Mouse (Mus musculus) 3T3-L1 (cell line): Measurements from ENCODE around the gene Jmjd4.
A peak's percentile ranks its signal among the peaks of the same experiment; 100 is the strongest.

ENCODE experiments used
- DNase-seq: peaks from one replicate; pipeline ENCODE4 v3.0.0-alpha.2; 2015; ENCODE audit warnings: low read depth, low spot score

Jmjd4 gene

DNA sequence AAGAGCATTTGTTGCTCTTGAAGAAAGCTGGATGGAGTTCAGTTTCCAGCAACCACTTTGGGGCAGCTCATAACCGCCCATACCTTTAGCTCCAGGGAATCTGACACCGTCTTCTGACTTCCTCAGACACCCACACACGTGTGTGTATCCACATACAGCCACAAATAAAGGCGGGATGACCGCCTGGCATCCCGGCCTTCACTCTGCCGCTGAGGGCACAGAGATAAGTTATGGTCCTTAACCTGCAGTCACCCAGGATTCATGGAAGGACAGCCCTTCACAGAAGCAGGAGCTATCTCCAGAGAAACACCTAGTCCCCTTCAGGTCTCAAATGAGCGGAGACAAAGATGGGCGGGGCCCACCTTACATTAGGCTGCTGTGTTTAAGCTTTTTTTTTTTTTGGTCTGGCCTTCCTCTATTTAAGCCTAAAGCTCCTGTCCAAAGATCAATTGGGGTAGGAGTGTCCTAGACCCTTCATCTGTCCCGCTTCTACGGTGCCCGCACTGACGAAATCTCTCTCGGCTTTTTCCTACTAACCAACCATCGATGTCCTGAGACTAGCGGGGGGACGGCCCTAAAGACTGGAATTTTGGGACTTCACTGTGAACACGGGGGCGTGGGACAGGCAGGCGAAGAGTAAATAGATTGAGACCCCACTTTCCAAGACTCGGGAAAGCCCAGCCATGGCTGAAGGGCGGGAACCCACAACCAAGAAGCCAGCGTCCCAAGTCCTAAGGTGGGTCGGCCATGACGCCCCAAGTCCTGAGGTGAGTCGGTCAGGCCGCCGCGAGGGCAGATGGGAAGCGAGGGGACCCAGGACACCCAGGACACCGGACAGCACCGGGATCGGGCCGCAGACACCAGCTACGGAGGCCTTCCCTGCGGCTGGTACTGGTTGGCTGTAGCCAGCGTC is 21.8 kb downstream of the Jmjd4 start:
- DNase-seq, result peak; percentile 42

- peak; percentile 95 for DNase-seq
Measured at GRCm38 (mm10) chr11:59472326-59472677, 22.5 kb downstream of the Jmjd4 start, which contains the start of gene Zfp867. TSS of gene Zfp867 (minus strand) at chr11:59472474.

- DNase-seq, result peak; percentile 27
Measured at GRCm38 (mm10) chr11:59477240-59477639, 27.4 kb downstream of the Jmjd4 start.

- DNase-seq, result peak; percentile 83
Measured at GRCm38 (mm10) chr11:59483212-59483611, 33.4 kb downstream of the Jmjd4 start.

DNA sequence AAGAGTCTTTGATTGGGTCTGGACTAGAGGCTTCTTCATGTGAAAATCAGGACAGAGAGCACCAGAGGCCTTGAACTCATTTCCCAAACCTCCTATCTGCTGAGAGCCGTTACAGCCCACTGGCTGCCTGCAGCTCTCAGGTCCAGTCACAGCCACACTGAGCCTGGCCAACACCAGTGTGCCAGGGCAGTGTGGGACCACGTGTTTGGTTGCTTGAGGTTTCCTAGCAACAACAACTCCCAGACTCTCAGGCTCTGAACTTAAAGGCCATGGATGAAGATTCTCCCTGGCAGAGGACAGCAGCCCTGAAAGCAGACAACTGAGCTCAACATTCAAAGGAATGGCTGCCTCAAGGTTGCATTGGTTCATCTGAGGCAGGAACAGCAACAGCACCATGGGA is 35.8 kb downstream of the Jmjd4 start:
- no peak for DNase-seq

- no peak for DNase-seq
Measured at GRCm38 (mm10) chr11:59486222-59486621, 36.4 kb downstream of the Jmjd4 start.

- no peak for DNase-seq
Measured at GRCm38 (mm10) chr11:59496672-59497310, 46.9 kb downstream of the Jmjd4 start.

GRCm38 (mm10) chr11:59497747-59498146 is 47.9 kb downstream of the Jmjd4 start:
- no peak for DNase-seq

DNA sequence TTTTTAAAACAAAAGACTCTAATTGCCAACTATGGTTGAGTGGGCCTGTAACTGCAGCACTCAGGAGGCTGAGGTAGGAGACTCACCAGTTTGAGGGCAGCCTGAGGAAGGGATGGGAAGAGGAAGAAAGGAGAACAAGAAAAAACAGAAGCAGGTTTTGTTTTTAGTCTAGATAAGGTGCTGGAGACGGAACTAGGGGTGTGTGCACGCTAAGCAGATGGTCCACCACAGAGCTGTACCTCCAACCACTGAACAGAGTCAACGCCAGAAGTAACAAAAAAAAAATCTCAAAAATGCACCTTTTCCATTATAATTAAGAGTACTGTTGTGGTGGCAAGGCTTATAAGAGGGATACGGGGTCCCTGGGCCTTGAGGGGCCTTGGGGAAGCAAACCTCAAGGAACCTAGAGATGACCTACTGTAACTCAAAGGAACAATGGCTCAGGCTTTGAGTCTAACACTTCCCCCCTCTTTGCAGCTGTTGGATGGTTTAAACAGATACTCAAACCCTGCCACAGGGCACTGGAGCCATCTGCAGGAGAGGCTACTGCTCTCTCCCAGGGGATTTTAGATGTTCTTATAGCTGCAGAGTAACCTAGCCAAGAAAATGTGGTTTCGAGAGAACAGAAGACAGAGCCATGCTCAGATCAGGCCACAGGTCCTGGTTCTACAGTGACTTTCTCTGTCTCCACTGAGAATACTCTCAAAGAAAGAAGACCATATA is 52.3 kb downstream of the Jmjd4 start:
- no peak for DNase-seq

DNA sequence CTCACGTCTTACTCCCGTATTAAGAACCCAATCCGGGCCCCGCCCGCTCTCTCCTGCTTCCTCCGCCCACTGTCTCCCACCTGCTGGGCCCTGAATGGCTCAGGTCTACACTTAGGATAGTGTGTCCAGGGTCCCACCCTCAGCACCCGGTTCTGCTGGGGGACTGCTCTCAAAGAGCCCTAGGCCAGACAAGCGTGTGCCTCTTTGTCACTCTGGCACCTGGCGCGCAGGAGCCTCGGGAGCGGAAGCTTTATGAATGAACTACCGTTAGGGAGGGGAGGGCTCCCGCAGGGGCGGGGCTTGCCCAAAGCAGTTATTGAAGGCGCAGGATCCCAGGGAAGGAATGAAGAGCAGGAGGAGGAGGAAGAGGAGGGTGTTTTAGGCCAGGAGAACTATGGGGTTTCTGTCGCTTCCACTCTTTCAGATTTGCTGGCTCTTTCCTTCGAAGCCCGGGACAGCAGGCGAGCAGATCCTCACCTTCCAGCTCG is 55.5 kb downstream of the Jmjd4 start:
- DNase-seq, result peak; percentile 75

DNA sequence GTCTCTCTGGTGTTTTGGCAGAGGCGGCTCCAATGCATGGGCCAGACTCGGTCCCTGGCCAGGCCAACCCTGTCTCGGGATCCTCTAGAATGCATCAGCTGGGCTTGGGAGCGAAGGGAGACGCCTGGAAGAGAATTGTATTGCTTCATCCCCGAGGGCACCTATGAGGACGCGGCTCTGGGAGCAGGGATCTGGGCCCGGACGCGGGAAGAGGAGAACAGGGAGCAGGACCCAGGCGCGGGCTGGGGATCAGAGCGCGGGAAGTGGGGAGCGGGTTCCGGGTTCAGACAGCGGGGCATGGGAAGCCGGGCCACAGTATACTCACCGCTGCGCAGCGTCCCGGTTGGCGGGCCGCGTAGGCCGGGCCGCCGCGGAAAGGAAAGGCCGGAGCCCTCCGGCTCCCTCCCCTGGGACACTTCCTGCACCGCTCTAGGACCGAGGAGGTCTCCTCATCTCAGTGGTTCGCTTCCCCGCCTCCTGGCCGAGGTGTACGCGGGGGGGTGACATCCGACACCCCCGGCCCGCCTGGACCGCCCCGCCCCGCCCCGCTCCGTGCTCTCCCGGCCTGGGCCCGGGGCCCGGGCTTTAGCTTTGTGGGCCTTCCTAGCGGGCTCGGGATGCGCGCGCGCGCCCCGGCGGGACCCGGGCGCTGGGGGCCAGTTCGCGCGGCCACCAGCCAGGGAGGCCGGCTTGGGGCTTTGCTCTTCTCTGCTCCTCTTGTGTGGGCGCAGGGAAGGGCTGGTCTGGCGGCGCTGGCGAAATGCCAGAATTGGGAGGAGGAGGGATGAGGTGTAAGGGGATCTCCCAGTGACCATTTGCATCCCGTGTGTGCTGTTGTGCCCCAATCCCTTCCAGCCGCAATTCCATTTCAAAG is 56.2 kb downstream of the Jmjd4 start:
- DNase-seq, result peak; percentile 90

GRCm38 (mm10) chr11:59506713-59507074 is 56.8 kb downstream of the Jmjd4 start:
- no peak for DNase-seq
